Comparison of ENCODE assay signal across 8 mouse cellular contexts in the genomic region with DNA sequence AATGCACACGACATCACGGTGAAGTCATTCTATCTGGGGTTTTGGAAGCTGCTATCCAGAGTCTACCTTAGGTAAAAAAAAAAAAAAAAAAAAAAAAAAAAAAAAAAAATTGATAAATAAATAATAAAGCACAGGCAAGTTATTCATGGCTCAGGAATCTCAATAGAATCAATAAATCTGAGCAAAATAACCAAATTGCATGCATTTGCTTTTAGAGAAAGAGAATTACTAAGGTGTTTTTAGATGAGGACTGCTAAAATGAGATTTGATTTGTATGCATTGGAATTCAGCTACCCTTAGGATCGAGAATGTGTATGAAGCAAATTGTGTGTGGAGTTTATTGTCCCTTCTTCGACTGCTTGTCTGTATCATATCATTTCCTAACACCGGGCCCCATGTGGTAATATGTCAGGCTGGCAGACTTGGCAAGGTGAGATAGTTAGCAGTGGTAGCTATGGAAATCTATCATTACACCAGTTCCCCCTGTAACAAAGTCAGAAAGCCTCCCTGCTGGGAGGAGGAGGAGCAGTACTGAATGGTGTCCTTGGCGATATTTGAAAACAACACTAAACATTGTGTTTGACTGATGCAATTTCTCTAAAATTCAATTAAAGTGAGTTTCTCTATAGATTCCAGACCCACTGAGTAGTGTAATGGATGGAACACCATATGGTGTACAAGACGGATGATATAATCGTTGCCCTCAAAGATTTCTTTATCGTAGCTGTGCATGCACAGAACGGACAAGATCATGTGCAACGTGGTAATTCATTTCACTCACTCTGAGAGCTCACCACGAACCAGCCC. TPM values are rescaled to one million over a fixed set of nuclear protein-coding genes. Genes with fewer than 3 reads are reported as not detected.
DNase-seq lines count a peak whose midpoint lies in the region; ATAC-seq and TF ChIP-seq lines count a peak whose summit lies in the region.

No protein-coding gene starts in this region.

- no peak for DNase-seq in gastrocnemius, adult 2 months
- DNase-seq in gastrocnemius, adult 18-20 months (ENCODE audit: low spot score) = no peak
- DNase-seq in ES-E14 (ENCODE audit: low read depth, low spot score) = no peak
- DNase-seq in forebrain, postnatal 0 days = peak; percentile 22
- DNase-seq in liver, postnatal 0 days = no peak
- DNase-seq in left cerebral cortex, adult 8-10 months (ENCODE audit: low spot score in 2 of 2) = no peak
- DNase-seq in urinary bladder, postnatal 14 days (ENCODE audit: low spot score) = no peak
- no peak for DNase-seq in spleen, adult 12 weeks (ENCODE audit: low spot score)

- H3K27me3 ChIP-seq in forebrain, postnatal 0 days (ENCODE audit: insufficient read depth, low read length) = no peaks in the 10 kb centered on the region
- no peaks in the 10 kb centered on the region for H3K27me3 ChIP-seq in liver, postnatal 0 days (ENCODE audit: insufficient read depth, low read length)

- H3K4me2 ChIP-seq in forebrain, postnatal 0 days (ENCODE audit: low read depth) = peak overlapping the region; percentile 87
- peak overlapping the region; percentile 98 for H3K4me2 ChIP-seq in liver, postnatal 0 days (ENCODE audit: low read depth, low read length)

- H3K4me1 ChIP-seq in ES-E14 (ENCODE audit: control insufficient read depth in 2 of 2, insufficient read depth in 2 of 2, low read length in 2 of 2, poor library complexity in 1 of 2) = peaks cover 2% of the 10 kb centered on the region in 2 experiments; a peak in 2 of 4 replicates
- H3K4me1 ChIP-seq in forebrain, postnatal 0 days (ENCODE audit: insufficient read depth) = peaks cover 8% of the 10 kb centered on the region; the same call in 1 of the 2 replicates
- peaks cover 9% of the 10 kb centered on the region for H3K4me1 ChIP-seq in liver, postnatal 0 days (ENCODE audit: insufficient read depth)

- TF ChIP-seq EP300 in liver, postnatal 0 days (IDR thresholded peaks at IDR 0.05; ENCODE audit: low read depth) = peak; percentile 71

- peak overlapping the region; percentile 91; the same call in 1 of the 2 replicates for H3K27ac ChIP-seq in gastrocnemius, adult 2 months
- no peak overlapping the region for H3K27ac ChIP-seq in ES-E14 (ENCODE audit: insufficient read depth, low read depth, low read length, poor library complexity, severe bottlenecking)
- no peak overlapping the region for H3K27ac ChIP-seq in forebrain, postnatal 0 days (ENCODE audit: low read depth, low read length)
- H3K27ac ChIP-seq in liver, postnatal 0 days (ENCODE audit: low read depth) = no peak overlapping the region

- peaks cover 4% of the 10 kb centered on the region; the same call in 1 of the 2 replicates for H3K36me3 ChIP-seq in ES-E14 (ENCODE audit: control insufficient read depth, insufficient read depth, low read length, poor library complexity, severe bottlenecking)
- H3K36me3 ChIP-seq in forebrain, postnatal 0 days (ENCODE audit: insufficient read depth) = no peaks in the 10 kb centered on the region
- H3K36me3 ChIP-seq in liver, postnatal 0 days (replicated peaks; ENCODE audit: insufficient read depth, low read length) = peaks cover 5% of the 10 kb centered on the region

- 38% methylated on average over 12 of the region's 12 CpGs for WGBS in forebrain, postnatal 0 days
- whole genome bisulfite sequencing in liver, postnatal 0 days (ENCODE audit: insufficient replicate concordance) = 37% methylated on average over 12 of the region's 12 CpGs

- no peak; the same call in 1 of the 2 replicates for ATAC-seq in forebrain, postnatal 0 days
- ATAC-seq in liver, postnatal 0 days = peak; percentile 16

- H3K9me3 ChIP-seq in ES-E14 (ENCODE audit: control insufficient read depth, insufficient read depth, low read depth, low read length) = no peaks in the 10 kb centered on the region
- no peaks in the 10 kb centered on the region for H3K9me3 ChIP-seq in forebrain, postnatal 0 days (ENCODE audit: low read length)
- no peaks in the 10 kb centered on the region for H3K9me3 ChIP-seq in liver, postnatal 0 days (ENCODE audit: low read length)

- peak overlapping the region; percentile 80 for H3K4me3 ChIP-seq in gastrocnemius, adult 2 months
- H3K4me3 ChIP-seq in ES-E14 (ENCODE audit: insufficient read depth in 1 of 2, low read depth in 1 of 2, low read length in 2 of 2, poor library complexity in 1 of 2, severe bottlenecking in 1 of 2) = peak overlapping the region in 1 of 2 experiments; percentile 93; a peak in 2 of 4 replicates
- H3K4me3 ChIP-seq in forebrain, postnatal 0 days (ENCODE audit: low read depth, low read length) = peak overlapping the region; percentile 72
- no peak overlapping the region; the same call in 1 of the 2 replicates for H3K4me3 ChIP-seq in liver, postnatal 0 days (ENCODE audit: low read depth, low read length)

- TF ChIP-seq CTCF in gastrocnemius, adult 2 months (IDR thresholded peaks at IDR 0.05) = no peak
- no peak for TF ChIP-seq CTCF in forebrain, postnatal 0 days (IDR thresholded peaks at IDR 0.05; ENCODE audit: low read depth)
- no peak for TF ChIP-seq CTCF in liver, postnatal 0 days (IDR thresholded peaks at IDR 0.05; ENCODE audit: low read depth)

- in situ Hi-C loops in ES-E14 (cut with MboI; ENCODE audit: low sequenced_read_pairs in 2 of 2, unreplicated experiment in 2 of 2) = no loop called here

- no peak overlapping the region for H3K9ac ChIP-seq in ES-E14 (ENCODE audit: insufficient read depth, low read depth, low read length, poor library complexity, severe bottlenecking)
- H3K9ac ChIP-seq in forebrain, postnatal 0 days = no peak overlapping the region
- no peak overlapping the region for H3K9ac ChIP-seq in liver, postnatal 0 days (replicated peaks)

- intact Hi-C loops in gastrocnemius, adult 2 months (cut with DNase I) = no loop called here

TF ChIP-seq in ES-E14, 5 proteins besides CTCF, POLR2A, EP300 and RAD21:
- TF ChIP-seq CHD2 (IDR thresholded peaks at IDR 0.05; ENCODE audit: low read depth, low read length) (no peak), ZNF384 (IDR thresholded peaks at IDR 0.05; ENCODE audit: low read depth, low read length) (peak; percentile 72; the same call in 1 of the 2 replicates)
TF ChIP-seq in ES-E14: peak in this region for 1.

RNA-seq across cellular contexts. Expression of a gene that starts 7.2 kb away (rescaled TPM):
- 10 to 100 TPM; 37.9 to 52.7 TPM for total RNA-seq in gastrocnemius, adult 2 months (2021)
- total RNA-seq in gastrocnemius, adult 18-20 months (2021) = 10 to 100 TPM; 47.9 to 54.1 TPM
- 12.2 and 15.0 TPM in 2 replicates for total RNA-seq in ES-E14 (2012; rRNA removed)
- 24.5 and 39.6 TPM in 2 replicates for total RNA-seq in forebrain, postnatal 0 days (2014; rRNA removed)
- 44.4 and 50.7 TPM in 2 replicates for polyA plus RNA-seq in forebrain, postnatal 0 days (2015; fragmentation: Nextera tagmentation; extraction: Ambion mirVana)
- 27.8 and 29.9 TPM in 2 replicates for polyA plus RNA-seq in liver, postnatal 0 days (2015; fragmentation: Nextera tagmentation; extraction: Ambion mirVana)
- total RNA-seq in left cerebral cortex, adult 8-10 months (2022) = 10 to 100 TPM; 28.9 to 36.7 (median 30.1) TPM

RNA-seq across cellular contexts. Expression of a gene that starts 7.3 kb away (rescaled TPM):
- 1 to 10 TPM in 1 of 2 experiments, under 1 TPM in 1; 0.95 to 1.7 TPM for total RNA-seq in gastrocnemius, adult 2 months (2021)
- 1 to 10 TPM; 1.7 to 1.8 TPM for total RNA-seq in gastrocnemius, adult 18-20 months (2021)
- 0.45 and 0.63 TPM in 2 replicates for total RNA-seq in ES-E14 (2012; rRNA removed)
- 0.69 and 1.3 TPM in 2 replicates for total RNA-seq in forebrain, postnatal 0 days (2014; rRNA removed)
- polyA plus RNA-seq in forebrain, postnatal 0 days (2015; fragmentation: Nextera tagmentation; extraction: Ambion mirVana) = 0.75 and 1.1 TPM in 2 replicates
- polyA plus RNA-seq in liver, postnatal 0 days (2015; fragmentation: Nextera tagmentation; extraction: Ambion mirVana) = 0.12 and 0.22 TPM in 2 replicates
- total RNA-seq in left cerebral cortex, adult 8-10 months (2022) = 1 to 10 TPM; 2.6 to 3.3 (median 3.0) TPM

RNA-seq across cellular contexts. Expression of a gene that starts 10.6 kb away (rescaled TPM):
- total RNA-seq in gastrocnemius, adult 2 months (2021) = 10 to 100 TPM in 1 of 2 experiments, 1 to 10 TPM in 1; 8.9 to 10.6 TPM
- total RNA-seq in gastrocnemius, adult 18-20 months (2021) = 10 to 100 TPM; 10.4 to 10.7 TPM
- total RNA-seq in ES-E14 (2012; rRNA removed) = 12.6 and 13.1 TPM in 2 replicates
- 9.2 and 10.5 TPM in 2 replicates for total RNA-seq in forebrain, postnatal 0 days (2014; rRNA removed)
- polyA plus RNA-seq in forebrain, postnatal 0 days (2015; fragmentation: Nextera tagmentation; extraction: Ambion mirVana) = 4.3 and 5.8 TPM in 2 replicates
- polyA plus RNA-seq in liver, postnatal 0 days (2015; fragmentation: Nextera tagmentation; extraction: Ambion mirVana) = 1.4 and 1.6 TPM in 2 replicates
- total RNA-seq in left cerebral cortex, adult 8-10 months (2022) = 10 to 100 TPM; 16.1 to 20.8 (median 17.1) TPM

RNA-seq across cellular contexts. Expression of a gene that starts 58.1 kb away (rescaled TPM):
- 100 to 1,000 TPM in 1 of 2 experiments, 10 to 100 TPM in 1; 99.2 to 131 TPM for total RNA-seq in gastrocnemius, adult 2 months (2021)
- total RNA-seq in gastrocnemius, adult 18-20 months (2021) = 100 to 1,000 TPM; 107 to 116 TPM
- 18.1 and 20.4 TPM in 2 replicates for total RNA-seq in ES-E14 (2012; rRNA removed)
- 19.0 and 23.2 TPM in 2 replicates for total RNA-seq in forebrain, postnatal 0 days (2014; rRNA removed)
- polyA plus RNA-seq in forebrain, postnatal 0 days (2015; fragmentation: Nextera tagmentation; extraction: Ambion mirVana) = 6.6 and 8.5 TPM in 2 replicates
- polyA plus RNA-seq in liver, postnatal 0 days (2015; fragmentation: Nextera tagmentation; extraction: Ambion mirVana) = 4.1 and 4.5 TPM in 2 replicates
- total RNA-seq in left cerebral cortex, adult 8-10 months (2022) = 10 to 100 TPM; 37.2 to 40.5 (median 38.7) TPM
